Mouse (Mus musculus): ENCODE measurements around the gene Ddx39b. TPM values are rescaled to one million over a fixed set of nuclear protein-coding genes. Genes with fewer than 3 reads are reported as not detected.

Ddx39b gene
- total RNA-seq, 2 experiments from 2014 or later, result 187 to 417 TPM

DNA sequence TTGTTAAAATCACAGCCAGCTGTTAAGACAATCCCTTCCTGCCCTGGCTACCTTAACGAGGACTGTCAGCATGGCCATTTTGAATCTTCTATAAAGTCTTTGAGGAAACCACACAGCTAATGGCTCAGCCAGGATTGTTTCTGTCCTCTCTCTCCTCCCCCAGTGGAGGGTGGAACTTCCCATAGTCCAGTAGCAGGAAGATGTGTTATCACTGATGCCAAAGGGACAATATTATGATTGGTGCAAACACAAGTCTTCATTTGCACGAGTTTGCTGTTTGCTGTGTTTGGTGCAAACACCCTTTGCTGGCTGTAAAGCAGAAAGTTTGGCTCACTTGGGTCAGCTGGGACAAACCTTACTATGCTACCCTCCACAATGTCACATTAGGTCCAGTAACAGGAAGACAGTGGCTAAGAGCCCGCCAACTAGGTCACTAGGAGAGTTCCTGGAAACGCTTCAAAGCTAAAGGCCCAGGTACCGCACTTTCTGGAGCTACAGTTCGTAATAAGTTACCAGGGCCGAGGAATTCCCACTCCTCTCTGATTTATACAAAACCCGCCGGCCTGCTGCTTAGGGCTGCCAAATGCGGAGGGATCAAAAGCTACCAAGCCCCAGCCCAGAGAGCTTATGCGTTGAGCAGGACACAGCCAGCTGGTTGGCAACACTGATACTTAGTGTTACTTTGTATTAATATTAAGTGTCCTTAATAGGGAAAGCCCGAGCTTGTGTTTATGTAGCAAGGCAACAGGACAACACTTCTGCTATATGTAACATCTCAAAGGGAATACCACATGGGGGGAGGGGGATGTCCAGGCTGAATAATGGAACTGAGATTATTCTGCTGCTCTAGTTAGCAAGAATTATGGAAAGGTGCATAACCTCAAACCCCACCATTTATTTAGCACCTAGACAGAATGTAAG lies 902 bp upstream of the Ddx39b start:
- ATAC-seq (replicated peaks; ENCODE audit: poor library complexity, severe bottlenecking), result no peak

DNA sequence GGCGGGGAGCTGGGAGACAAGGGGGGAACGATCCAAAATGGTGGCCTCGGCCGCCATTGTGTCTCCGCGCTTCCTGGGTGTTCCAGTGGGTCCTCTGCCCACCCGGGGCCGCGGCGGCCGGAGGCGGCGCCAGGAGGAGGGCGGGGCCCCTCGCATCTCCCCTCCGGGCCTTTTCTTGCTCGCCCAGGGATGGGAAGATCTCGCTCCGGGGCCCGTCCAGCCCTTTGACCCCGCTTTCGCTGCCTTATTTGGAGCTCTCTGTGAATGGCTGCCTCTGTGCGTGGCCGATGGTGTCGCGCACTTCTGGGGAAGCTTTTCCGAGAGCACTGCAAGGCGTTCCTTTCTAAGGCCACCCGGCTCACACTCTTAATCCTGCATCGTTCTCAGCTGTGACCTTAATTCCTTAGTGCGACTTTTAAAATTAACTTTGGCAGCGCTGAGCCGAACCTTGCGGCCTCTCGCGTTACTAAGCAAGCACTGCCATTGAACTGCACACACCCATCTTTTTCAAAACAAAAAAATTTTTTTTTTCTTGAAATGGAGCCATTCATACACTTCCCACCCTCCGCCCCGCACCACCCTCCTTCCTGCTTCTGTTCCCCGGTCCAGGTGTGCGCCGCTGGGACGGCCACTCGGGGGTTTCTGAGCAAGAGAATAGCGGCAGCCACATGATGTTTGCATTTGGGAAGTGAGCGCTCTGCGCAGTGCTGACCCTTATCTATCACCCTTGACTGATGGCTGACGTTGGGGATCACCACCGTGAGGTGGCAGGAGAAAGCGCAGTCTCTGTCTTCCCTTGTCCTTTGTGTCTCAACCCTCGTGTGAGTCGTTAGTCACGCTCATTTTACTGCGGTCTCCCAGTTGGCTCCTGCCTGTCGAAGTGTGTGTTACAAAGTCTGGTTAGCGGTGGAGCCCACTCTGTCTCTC lies 732 bp downstream of the Ddx39b start:
- ATAC-seq (replicated peaks; ENCODE audit: poor library complexity, severe bottlenecking), result peak; percentile 53

DNA sequence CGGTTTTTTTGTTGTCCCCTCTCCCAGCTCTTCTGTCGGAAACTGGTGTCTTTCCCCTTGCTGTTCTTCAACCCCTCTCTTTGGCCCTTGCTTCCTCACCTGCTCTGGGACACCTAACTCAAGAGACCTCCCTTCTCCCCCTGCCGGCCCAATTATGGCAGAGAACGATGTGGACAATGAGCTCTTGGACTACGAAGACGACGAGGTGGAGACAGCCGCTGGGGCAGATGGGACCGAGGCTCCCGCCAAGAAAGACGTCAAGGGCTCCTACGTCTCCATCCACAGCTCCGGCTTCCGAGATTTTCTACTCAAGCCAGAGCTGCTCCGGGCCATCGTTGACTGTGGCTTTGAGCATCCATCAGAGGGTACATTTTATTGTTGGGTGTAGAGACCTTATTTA lies 1.5 kb downstream of the Ddx39b start:
- no peak for ATAC-seq (replicated peaks; ENCODE audit: poor library complexity, severe bottlenecking)

DNA sequence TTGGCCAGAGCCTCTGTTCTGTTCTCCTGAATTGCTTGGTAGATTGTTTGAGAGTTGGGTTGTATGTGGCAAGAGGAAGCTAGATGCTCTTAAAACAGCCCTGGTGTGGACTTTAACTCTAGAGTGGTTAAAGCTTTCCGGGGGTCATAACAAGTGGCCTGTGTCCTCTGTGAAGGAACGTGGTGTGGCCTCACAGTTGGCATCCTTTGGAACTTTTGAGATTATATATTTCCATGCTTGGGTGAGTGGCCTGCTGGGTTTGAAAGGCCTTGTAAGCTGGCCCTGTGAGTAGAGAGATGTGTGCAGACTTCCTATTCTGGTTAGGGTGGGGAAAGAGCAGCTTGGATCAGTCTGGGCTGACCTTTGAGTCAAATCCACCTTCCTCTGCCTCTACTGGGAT lies 3.5 kb downstream of the Ddx39b start:
- no peak for ATAC-seq (replicated peaks; ENCODE audit: poor library complexity, severe bottlenecking)

DNA sequence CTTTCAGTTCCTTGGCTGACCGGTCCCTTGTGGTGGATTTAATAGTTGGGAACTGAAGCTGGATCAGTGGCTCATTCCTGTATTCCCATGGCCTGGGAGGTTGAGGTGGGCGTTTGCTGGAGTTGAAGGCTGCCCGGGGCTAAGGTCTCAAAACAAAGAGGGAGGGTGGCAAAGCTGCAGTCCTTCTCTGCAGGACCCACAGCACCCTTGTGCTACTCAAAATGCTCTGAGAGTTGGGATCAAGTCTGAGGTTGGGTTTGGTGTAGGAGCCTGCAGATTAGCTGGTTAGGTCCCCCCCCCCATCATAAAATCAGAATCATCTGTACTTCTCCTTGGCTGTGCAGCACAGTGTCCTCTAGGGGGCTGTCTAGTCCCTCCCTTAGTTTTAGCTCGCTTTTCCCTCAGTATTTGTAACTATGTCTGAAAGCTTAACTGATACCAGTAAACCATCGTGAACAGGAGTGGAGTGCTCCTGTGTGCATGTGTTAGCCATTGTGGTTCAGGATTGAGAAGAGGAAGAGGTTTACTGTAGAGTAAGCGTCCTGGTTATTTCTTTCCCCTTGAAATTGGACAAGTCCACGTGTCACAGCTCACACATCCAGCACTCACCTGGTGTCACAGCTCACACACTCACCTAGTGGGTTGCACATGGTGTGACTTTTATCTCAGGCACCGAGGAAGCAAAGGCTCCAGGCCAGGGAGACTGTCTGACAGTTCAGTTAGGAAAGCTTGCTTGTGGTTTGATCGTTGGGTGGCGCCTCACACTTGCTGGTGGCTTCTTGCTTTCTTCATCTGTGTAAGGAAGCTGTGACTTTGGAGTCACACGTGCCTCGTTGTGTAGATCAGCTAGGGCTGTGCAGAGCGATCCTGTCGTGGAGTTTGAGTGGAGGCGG lies 4.4 kb downstream of the Ddx39b start:
- ATAC-seq (replicated peaks; ENCODE audit: poor library complexity, severe bottlenecking), result no peak

DNA sequence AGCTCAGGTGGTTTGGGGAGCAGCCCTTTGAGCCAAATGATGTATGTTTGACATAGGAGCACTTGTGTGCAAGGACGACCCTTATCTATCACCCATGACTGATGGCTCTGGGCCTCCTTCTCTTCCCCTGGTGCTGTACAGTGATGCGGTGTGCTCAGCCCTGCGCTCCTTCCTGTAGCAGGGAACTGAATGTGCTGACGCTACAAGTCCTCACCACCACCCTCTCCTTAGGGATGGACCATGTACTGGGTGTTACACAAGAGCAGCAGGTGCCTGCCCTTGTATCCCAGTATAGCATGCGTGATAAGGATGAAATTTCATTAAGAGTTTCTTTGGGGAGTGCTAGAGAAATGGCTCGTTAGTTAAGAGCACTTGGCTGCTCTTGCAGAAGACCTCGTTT lies 5.6 kb downstream of the Ddx39b start:
- ATAC-seq (replicated peaks; ENCODE audit: poor library complexity, severe bottlenecking), result no peak

DNA sequence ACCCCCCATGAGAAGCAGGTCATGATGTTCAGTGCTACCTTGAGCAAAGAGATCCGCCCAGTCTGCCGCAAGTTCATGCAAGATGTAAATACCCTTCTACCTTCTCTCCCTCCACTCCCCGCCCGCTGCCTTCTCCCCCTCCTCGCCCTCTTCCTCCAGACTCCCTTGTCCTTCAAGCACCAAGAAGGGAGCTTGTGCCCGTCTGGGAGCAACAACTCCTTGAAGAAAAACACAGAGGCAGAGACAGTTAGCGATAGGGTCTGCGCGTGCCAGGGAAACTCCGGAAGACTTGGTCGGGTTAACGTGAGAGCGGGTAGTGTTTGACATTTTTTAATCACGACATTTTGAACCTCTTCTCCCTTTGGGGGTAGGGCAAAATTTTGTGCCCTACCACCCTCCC lies 7.4 kb downstream of the Ddx39b start:
- no peak for ATAC-seq (replicated peaks; ENCODE audit: poor library complexity, severe bottlenecking)

DNA sequence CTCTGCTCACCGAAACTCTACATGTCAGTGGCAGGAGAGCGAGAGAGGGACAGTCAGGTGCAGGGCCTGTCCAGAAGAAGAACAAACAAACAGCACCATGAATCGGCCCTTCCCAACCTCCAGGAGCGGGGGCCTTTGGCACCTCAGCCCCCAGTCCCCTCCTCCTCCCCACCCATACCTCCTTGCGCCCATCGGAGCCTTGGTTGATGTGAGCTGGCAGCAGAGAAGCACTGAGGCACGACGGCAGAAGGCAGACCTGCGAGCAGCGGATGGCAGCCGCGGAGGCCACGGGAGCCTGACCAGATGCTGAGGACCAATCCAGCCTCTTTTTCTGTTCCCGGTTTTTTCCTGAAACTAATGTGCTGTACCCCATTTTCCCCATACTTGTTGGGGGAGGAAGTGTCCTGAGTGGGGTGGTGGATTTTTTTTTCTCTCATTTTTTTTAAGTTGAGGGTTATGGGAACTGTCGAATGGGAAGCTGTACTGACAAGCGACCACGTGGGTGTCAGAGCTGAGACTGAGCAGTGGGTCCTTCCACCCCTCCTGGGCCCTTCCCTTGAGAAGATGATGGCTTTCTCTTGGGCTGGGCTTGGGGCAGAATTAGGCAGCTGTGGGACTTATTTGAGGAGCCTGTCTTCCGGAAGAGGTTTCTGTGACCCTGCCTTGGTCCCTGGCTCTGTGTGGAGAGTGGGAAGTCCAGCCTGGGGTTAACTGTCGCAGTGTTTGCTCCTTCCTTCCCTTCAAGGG lies 8.1 kb downstream of the Ddx39b start:
- no peak for ATAC-seq (replicated peaks; ENCODE audit: poor library complexity, severe bottlenecking)

DNA sequence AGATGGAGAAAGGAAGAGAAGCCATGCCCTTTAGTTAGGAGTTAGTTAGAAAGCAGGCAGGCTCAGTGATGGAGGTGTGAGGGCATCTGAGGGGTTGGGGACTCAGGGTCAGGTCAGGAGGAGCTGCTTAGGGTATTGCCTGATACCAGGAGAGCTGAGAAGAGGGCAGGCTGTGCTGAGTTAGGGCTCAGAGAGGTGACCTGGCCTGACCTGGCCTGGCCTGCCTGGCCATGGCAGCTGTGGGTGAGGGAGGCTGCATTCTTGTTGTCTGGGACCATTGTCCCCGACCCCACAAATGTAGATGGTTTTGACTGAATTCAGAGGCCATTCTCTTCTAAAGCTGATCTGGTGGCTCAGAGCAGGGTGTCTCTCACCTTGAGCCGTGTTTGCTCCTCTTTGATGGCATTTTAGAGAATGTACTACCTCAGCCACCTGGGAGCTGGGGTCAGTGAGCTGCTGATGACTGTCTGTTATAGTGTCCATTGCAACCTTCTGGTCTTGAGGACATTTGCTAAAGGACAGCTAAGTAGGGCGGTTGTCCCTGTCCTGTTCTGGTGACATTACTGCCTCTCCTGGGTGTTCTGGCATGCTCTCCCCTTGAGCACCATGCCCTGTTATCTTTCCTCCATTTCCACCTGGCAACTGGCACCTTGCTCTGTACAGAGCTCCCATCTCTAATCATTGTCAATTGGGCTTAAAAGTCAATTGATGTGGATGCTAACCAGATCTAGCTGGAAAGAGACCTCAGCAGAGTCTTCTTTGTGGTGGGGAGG lies 9.0 kb downstream of the Ddx39b start:
- ATAC-seq (replicated peaks; ENCODE audit: poor library complexity, severe bottlenecking), result no peak

DNA sequence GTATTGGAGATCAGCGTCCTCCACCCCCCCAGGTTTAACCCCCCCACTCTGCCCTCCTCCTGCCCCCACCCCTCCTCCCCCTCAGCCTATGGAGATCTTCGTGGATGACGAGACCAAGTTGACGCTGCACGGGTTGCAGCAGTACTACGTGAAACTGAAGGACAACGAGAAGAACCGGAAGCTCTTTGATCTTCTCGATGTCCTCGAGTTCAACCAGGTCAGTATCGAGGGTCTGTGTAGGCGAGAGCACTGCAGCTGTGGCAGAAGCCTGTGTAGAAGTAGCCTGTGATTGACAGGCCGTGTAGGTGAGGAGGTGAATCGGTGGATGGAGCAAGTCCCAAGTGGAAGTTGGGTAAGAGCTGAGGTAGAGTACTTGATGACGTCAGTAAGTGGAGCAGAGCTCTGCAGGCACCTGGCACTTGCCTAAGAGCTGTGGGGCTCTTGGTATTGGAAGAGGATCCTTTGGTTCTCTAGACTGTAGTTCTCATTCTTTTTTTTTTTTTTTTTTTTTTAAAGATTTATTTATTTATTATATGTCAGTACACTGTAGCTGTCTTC lies 9.7 kb downstream of the Ddx39b start:
- ATAC-seq (replicated peaks; ENCODE audit: poor library complexity, severe bottlenecking), result peak; percentile 59

DNA sequence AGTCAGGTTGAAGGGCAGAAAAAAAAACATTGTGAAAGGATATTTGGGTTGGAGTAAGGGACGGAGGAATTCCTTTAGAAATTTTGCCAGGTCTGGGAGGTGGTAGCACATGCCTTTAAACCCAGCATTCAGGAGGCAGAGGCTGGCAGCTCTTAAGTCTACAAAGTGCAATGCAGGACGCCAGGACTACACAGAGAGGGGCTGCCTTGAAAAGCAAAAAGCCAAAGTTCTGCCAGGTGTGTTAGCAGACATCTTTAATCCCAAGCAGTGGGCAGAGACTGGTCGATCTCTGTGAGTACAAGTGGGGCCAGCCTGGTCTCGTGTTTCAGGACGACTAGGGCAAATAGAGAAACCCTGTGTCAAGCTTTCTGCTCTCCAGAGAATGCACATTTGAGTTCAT lies 10.4 kb downstream of the Ddx39b start:
- ATAC-seq (replicated peaks; ENCODE audit: poor library complexity, severe bottlenecking), result no peak

DNA sequence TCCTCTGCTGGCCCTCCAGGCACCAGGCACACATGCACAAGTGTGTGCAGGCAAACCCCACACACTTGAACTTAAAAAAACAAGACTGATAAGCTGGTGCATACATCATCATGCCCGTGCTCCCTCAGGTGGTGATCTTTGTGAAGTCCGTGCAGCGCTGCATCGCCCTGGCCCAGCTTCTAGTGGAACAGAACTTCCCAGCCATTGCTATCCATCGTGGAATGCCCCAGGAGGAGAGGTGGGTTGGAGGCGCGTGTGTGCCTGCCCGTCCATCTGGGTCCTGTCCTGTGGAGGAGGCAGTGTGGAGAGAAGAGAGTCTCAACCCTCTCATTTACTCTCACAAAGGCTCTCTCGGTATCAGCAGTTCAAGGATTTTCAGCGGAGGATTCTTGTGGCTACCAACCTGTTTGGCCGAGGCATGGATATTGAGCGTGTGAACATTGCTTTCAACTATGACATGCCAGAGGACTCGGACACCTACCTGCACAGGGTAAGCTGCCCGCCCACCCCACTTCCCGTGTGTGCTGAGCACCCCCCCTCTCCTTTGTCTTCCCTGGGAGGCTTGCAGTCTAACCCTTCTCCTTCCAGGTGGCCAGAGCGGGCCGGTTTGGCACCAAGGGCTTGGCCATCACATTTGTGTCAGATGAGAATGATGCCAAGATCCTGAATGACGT lies 11.2 kb downstream of the Ddx39b start:
- ATAC-seq (replicated peaks; ENCODE audit: poor library complexity, severe bottlenecking), result no peak

DNA sequence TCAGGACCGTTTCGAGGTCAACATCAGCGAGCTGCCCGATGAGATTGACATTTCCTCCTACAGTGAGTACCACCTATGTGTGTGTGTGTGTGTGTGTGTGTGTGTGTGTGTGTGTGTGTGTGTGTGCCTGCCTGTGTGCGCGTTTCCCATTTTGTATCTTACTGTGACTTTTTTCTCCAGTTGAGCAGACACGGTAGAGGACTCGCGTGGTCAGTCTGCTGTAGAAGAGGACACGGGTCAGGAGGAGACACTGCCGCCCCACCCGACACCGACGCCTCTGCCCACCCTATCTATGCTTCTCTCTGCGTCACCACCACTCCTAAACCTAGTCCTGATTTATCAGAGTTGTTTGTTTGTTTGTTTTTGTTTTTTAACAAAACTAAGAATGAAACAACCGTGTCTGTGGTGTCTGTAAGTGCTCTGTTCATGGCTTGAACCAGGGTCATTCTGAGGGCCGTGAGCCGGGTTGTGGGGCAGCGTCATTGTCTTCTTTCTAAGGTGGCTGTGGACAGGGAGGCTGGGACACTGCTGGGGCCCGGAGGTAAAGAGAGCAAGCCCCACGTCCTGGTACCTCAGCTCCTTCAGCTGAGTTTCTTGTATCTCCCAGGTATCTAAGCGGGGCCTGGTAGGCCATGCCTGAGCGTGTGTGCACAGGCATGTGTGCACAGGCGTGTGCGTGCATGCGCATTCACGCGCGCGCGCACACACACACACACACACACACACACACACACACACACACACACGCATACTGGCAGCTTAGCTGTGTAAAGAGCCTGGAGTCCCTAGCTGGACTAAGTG lies 11.9 kb downstream of the Ddx39b start:
- no peak for ATAC-seq (replicated peaks; ENCODE audit: poor library complexity, severe bottlenecking)

DNA sequence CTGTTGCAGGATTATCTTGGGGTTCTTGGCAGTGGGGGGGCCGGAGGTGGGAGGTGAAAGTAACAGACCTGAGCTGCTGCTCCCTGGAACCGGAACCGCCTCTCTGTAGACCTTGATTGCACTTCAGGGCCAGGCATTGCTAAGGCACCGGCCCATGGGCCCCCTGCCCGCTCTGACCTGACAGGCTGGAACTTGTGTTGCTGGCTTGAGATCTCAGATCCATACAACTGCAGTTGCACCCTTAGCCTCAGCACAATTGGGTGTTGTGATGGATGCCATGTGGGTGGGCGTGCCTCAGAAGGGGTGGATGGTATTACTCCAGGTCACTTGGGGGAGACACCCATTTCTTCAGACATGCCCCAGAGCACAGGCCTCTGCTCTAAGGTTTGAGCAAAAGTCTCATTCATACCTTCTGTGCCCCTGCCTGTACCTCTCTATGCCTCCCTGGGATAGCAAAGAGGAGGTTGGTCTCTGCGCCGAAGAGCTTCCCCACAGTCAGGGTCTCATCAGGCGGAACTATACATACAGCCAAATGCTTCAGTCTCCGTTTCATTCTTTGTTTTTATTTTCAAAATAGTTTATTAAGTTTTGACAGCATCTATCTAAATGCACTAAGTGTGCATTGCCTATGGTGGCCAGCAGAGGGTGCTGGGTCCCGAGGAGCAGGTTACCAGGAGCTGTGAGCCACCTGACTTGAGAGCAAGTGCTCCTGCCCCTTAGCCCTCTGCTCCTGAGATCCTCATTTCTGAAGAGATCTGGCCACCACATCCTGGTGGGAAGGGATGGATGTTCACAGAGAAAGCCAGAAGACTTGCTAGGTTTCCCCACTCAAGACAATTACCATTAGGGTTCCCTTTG lies 12.9 kb downstream of the Ddx39b start:
- ATAC-seq (replicated peaks; ENCODE audit: poor library complexity, severe bottlenecking), result peak; percentile 39

DNA sequence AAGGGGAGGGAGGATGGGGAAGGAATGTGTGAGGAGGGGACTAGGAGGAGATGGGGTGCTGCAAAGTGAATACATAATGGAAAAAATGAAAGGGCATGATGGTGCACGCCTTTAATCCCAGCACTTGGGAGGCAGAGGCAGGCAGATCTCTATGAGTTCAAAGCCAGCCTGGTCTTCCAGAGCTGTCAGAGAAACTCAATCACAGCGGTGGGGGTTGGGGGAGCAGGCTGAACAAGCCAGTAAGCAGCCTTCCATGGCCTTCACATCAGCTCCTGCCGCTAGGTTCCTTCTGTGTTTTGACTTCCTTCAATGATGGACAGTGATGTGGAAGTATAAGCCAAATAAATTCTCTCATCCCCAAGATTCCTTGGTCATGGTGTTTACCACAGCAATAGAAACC lies 13.8 kb downstream of the Ddx39b start:
- ATAC-seq (replicated peaks; ENCODE audit: poor library complexity, severe bottlenecking), result no peak

DNA sequence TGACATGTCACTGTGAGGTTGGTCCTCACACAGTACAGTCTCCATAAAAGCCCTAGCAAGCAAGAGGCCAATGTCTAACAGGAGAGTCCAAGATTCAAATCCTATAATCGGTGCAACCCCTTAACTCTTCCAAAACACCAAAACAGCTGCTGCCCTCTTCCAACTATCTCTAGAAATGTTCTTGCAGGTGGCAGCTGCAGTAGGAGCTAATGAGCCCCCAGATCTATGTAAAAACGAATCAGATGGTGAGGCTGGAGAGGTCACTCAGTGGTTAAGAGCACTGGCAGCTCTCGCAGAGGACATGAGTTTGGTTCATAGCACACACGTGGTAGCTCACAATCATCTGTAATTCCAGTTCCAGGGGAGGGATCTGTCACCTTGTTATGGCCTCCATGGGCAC lies 14.2 kb downstream of the Ddx39b start:
- ATAC-seq (replicated peaks; ENCODE audit: poor library complexity, severe bottlenecking), result no peak

Data from granulocyte monocyte progenitor cell, adult 5-6 weeks (primary cell).